Mouse (Mus musculus) thymus, adult 18-20 months (tissue): Measurements from ENCODE around the gene Eif2ak1.
A peak's percentile ranks its signal among the peaks of the same experiment; 100 is the strongest.
"Not testable (repeated sequence)": the region's sequence is repeated elsewhere in the genome, so short reads cannot be mapped to it uniquely, and the experiment has no call there.

Experiments
- DNase-seq, 2 experiments: peaks; one replicate each; pipeline ENCODE4 v3.0.0; 2022; ENCODE audit warnings: mixed read lengths in 2 of 2

The Eif2ak1 gene

GRCm38 (mm10) chr5:143817116-143817930 lies at the start of gene Eif2ak1:
Eif2ak1 (plus strand) TSS chr5:143817788.
- DNase-seq: peak; percentile 85 to 88

- no peak for DNase-seq
Measured at GRCm38 (mm10) chr5:143781951-143782350, 35.6 kb upstream of the Eif2ak1 start.

- DNase-seq: no peak
Measured at GRCm38 (mm10) chr5:143785391-143785790, 32.2 kb upstream of the Eif2ak1 start.

GRCm38 (mm10) chr5:143801216-143801615 lies 16.4 kb upstream of the Eif2ak1 start:
- DNase-seq: not testable (repeated sequence)

GRCm38 (mm10) chr5:143804056-143804765 lies 13.4 kb upstream of the Eif2ak1 start:
- no peak for DNase-seq

GRCm38 (mm10) chr5:143807268-143807667 lies 10.3 kb upstream of the Eif2ak1 start:
- DNase-seq: no peak

GRCm38 (mm10) chr5:143809421-143810090 lies 8.0 kb upstream of the Eif2ak1 start:
- DNase-seq: no peak

GRCm38 (mm10) chr5:143811653-143812052 lies 5.9 kb upstream of the Eif2ak1 start:
- no peak for DNase-seq

- no peak for DNase-seq
Measured at GRCm38 (mm10) chr5:143814626-143815025, 3.0 kb upstream of the Eif2ak1 start.

GRCm38 (mm10) chr5:143817931-143818311 lies 333 bp downstream of the Eif2ak1 start:
- DNase-seq: no peak

- DNase-seq: no peak
Measured at GRCm38 (mm10) chr5:143818461-143818860, 873 bp downstream of the Eif2ak1 start.

GRCm38 (mm10) chr5:143818949-143819348 lies 1.4 kb downstream of the Eif2ak1 start:
- no peak for DNase-seq

- DNase-seq: no peak
Measured at GRCm38 (mm10) chr5:143819906-143820660, 2.5 kb downstream of the Eif2ak1 start.

GRCm38 (mm10) chr5:143820820-143821219 lies 3.2 kb downstream of the Eif2ak1 start:
- no peak for DNase-seq

GRCm38 (mm10) chr5:143871547-143872169 lies 54.1 kb downstream of the Eif2ak1 start:
- no peak for DNase-seq

- DNase-seq: no peak
Measured at GRCm38 (mm10) chr5:143874571-143874970, 57.0 kb downstream of the Eif2ak1 start.

GRCm38 (mm10) chr5:143885274-143885673 lies 67.7 kb downstream of the Eif2ak1 start:
- no peak for DNase-seq

- DNase-seq: no peak
Measured at GRCm38 (mm10) chr5:143890741-143891140, 73.2 kb downstream of the Eif2ak1 start.

- no peak for DNase-seq
Measured at GRCm38 (mm10) chr5:143892255-143892886, 74.8 kb downstream of the Eif2ak1 start.

GRCm38 (mm10) chr5:143893396-143893795 lies 75.8 kb downstream of the Eif2ak1 start:
- no peak for DNase-seq

GRCm38 (mm10) chr5:143897635-143898330 lies 80.2 kb downstream of the Eif2ak1 start, which contains the start of gene Ankrd61:
Ankrd61 (minus strand) TSS chr5:143897685.
- no peak for DNase-seq
